9 mouse cellular contexts compared by ENCODE assay signal in the genomic region with DNA sequence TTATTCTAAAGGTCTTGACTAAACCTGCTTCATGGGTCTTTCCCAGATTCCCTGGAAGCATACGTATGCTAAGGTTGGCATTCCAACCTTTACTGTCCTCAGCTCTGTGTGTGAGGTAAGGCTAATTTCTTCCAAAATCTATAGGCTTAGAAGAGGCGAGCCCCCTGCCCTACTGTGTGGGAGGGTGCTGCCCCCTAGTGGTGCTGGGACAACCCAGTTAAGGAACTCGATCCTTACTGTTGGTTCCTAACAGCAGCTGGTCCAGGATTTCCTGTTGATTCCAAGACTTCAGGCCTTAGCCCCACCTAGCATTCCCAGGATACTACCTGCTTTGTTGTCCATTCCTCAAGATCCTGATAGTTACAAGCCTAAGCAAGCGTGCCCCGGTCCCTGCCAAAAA. TPM values are rescaled to one million over a fixed set of nuclear protein-coding genes. Genes with fewer than 3 reads are reported as not detected.
DNase-seq lines count a peak whose midpoint lies in the region; ATAC-seq and TF ChIP-seq lines count a peak whose summit lies in the region.
"Had no signal": no experiment of that assay in that cellular context is flagged by ENCODE, and none has a peak within 500 bp of the region (broad histone marks: within the 10 kb centered on the region; RNA-seq: fewer than 3 reads in every experiment).

No protein-coding gene starts in this region.

- WGBS in heart, adult 2 months: 15% methylated on average over 5 of the region's 5 CpGs
- 16% methylated on average over 5 of the region's 5 CpGs for WGBS in heart, embryonic 12.5 days
- 16% methylated on average over 5 of the region's 5 CpGs for WGBS in heart, embryonic 10.5 days

- H3K27ac ChIP-seq in heart, adult 2 months: no peak overlapping the region
- no peak overlapping the region for H3K27ac ChIP-seq in heart, embryonic 12.5 days (ENCODE audit: poor library complexity, severe bottlenecking)
- no peak overlapping the region for H3K27ac ChIP-seq in cortical plate, adult 2 months (ENCODE audit: insufficient read depth, low read length)
- no peak overlapping the region for H3K27ac ChIP-seq in heart, embryonic 10.5 days
- H3K27ac ChIP-seq: macrophage had no signal

- DNase-seq in heart, adult 2 months: peak; percentile 46 to 76
- DNase-seq in adipocyte (ENCODE audit: low spot score): peak; percentile 65
- DNase-seq in heart, embryonic 10.5 days (ENCODE audit: low spot score): peak; percentile 90
- DNase-seq in layer of hippocampus, postnatal 10 days (ENCODE audit: low spot score in 2 of 2): peak; percentile 85 to 90
- DNase-seq in testis, postnatal 10 days (ENCODE audit: low spot score): peak; percentile 91

- H3K4me2 ChIP-seq in heart, embryonic 12.5 days: no peak overlapping the region

- no peaks in the 10 kb centered on the region for H3K4me1 ChIP-seq in heart, adult 2 months (ENCODE audit: control insufficient read depth, insufficient read depth, low read length)
- peaks cover 20% of the 10 kb centered on the region for H3K4me1 ChIP-seq in heart, embryonic 12.5 days (replicated peaks)
- H3K4me1 ChIP-seq in cortical plate, adult 2 months (ENCODE audit: control insufficient read depth, insufficient read depth, low read length): peaks cover 3% of the 10 kb centered on the region; the same call in 1 of the 2 replicates
- H3K4me1 ChIP-seq in heart, embryonic 10.5 days: peaks cover 32% of the 10 kb centered on the region

- TF ChIP-seq POLR2A in heart, adult 2 months (IDR thresholded peaks at IDR 0.05; ENCODE audit: insufficient read depth, low read depth, low read length): no peak
- TF ChIP-seq POLR2A in cortical plate, adult 2 months (IDR thresholded peaks at IDR 0.05; ENCODE audit: extremely low read depth, insufficient read depth, low read length): no peak

- no peak overlapping the region for H3K9ac ChIP-seq in heart, adult 2 months (ENCODE audit: low read depth, low read length)
- no peak overlapping the region for H3K9ac ChIP-seq in heart, embryonic 12.5 days

- H3K36me3 ChIP-seq in heart, adult 2 months (ENCODE audit: control insufficient read depth, insufficient read depth, low read length): no peaks in the 10 kb centered on the region
- no peaks in the 10 kb centered on the region for H3K36me3 ChIP-seq in heart, embryonic 12.5 days
- H3K36me3 ChIP-seq in heart, embryonic 10.5 days: no peaks in the 10 kb centered on the region

- TF ChIP-seq EP300 in heart, adult 2 months (IDR thresholded peaks at IDR 0.05; ENCODE audit: insufficient read depth, low read depth, low read length): 0 out of 2 replicates have a peak, but pooled peaks have one; percentile 34

- H3K79me2 ChIP-seq in heart, adult 2 months (replicated peaks; ENCODE audit: control insufficient read depth, insufficient read depth, low read length): no peaks in the 10 kb centered on the region

- no peak overlapping the region for H3K4me3 ChIP-seq in heart, adult 2 months
- H3K4me3 ChIP-seq in heart, embryonic 12.5 days: no peak overlapping the region
- H3K4me3 ChIP-seq in cortical plate, adult 2 months (ENCODE audit: insufficient read depth, low read length): no peak overlapping the region
- no peak overlapping the region for H3K4me3 ChIP-seq in heart, embryonic 10.5 days

- peak; percentile 99 for TF ChIP-seq CTCF in heart, adult 2 months (IDR thresholded peaks at IDR 0.05)
- TF ChIP-seq CTCF in cortical plate, adult 2 months (IDR thresholded peaks at IDR 0.05; ENCODE audit: extremely low read depth, insufficient read depth, low read length): peak; percentile 91

- H3K9me3 ChIP-seq in heart, embryonic 12.5 days (replicated peaks): no peaks in the 10 kb centered on the region
- H3K9me3 ChIP-seq in heart, embryonic 10.5 days: no peaks in the 10 kb centered on the region

- ATAC-seq in heart, embryonic 12.5 days (ENCODE audit: insufficient number of reproducible peaks, low FRiP score): no peak
- ATAC-seq in megakaryocyte progenitor cell, adult 5-6 weeks (replicated peaks; ENCODE audit: poor library complexity): peak; percentile 59

- peaks cover 29% of the 10 kb centered on the region for H3K27me3 ChIP-seq in heart, adult 2 months (ENCODE audit: control insufficient read depth, insufficient read depth, low read length)
- peaks cover 92% of the 10 kb centered on the region for H3K27me3 ChIP-seq in heart, embryonic 12.5 days (replicated peaks)
- H3K27me3 ChIP-seq in heart, embryonic 10.5 days (ENCODE audit: insufficient read depth, poor library complexity, severe bottlenecking): peaks cover 88% of the 10 kb centered on the region

- intact Hi-C loops in heart, adult 2 months (cut with DNase I): loop anchor here (1.0 kb wide), 1 partner anchor 105 kb away; no protein-coding TSS in a partner anchor

RNA-seq across cellular contexts. Expression of a gene that starts 2.8 kb away (rescaled TPM):
- total RNA-seq in heart, adult 2 months (2021): under 1 TPM; 0.10 to 0.18 TPM
- 0.51 and 0.94 TPM in 2 replicates for polyA plus RNA-seq in heart, adult 2 months (2012; rRNA removed)
- polyA plus RNA-seq in heart, embryonic 12.5 days (2016; fragmentation: Nextera tagmentation; extraction: Ambion mirVana): 0.12 and 0.15 TPM in 2 replicates
- polyA plus RNA-seq in cortical plate, adult 2 months (2012; rRNA removed): 72.7 and 76.2 TPM in 2 replicates
- polyA plus RNA-seq in heart, embryonic 10.5 days (2016; fragmentation: Nextera tagmentation; extraction: Ambion mirVana): 0.09 and 0.18 TPM in 2 replicates
- total RNA-seq in layer of hippocampus, postnatal 10 days (2021): 10 to 100 TPM; 33.9 to 37.5 TPM
- not detected in 2 replicates for total RNA-seq in megakaryocyte progenitor cell, adult 5-6 weeks (2015)
- total RNA-seq in megakaryocyte progenitor cell, adult 5-6 weeks (2017): not detected in 2 replicates
- polyA plus RNA-seq: macrophage had no signal

RNA-seq across cellular contexts. Expression of a gene that starts 55.7 kb away (rescaled TPM):
- total RNA-seq in heart, adult 2 months (2021): 1 to 10 TPM; 2.1 to 2.8 TPM
- polyA plus RNA-seq in heart, adult 2 months (2012; rRNA removed): 2.3 and 3.9 TPM in 2 replicates
- 3.9 and 4.6 TPM in 2 replicates for polyA plus RNA-seq in heart, embryonic 12.5 days (2016; fragmentation: Nextera tagmentation; extraction: Ambion mirVana)
- polyA plus RNA-seq in cortical plate, adult 2 months (2012; rRNA removed): 238 and 251 TPM in 2 replicates
- polyA plus RNA-seq in heart, embryonic 10.5 days (2016; fragmentation: Nextera tagmentation; extraction: Ambion mirVana): 3.0 and 3.8 TPM in 2 replicates
- total RNA-seq in layer of hippocampus, postnatal 10 days (2021): 100 to 1,000 TPM; 197 to 222 TPM
- total RNA-seq in megakaryocyte progenitor cell, adult 5-6 weeks (2015): not detected in 2 replicates
- total RNA-seq in megakaryocyte progenitor cell, adult 5-6 weeks (2017): not detected in 2 replicates

Comparison
In these comparisons a context has a peak if more than half of its experiments do, and no peak if none do; other contexts are left out.
1. RNA of a gene that starts 2.8 kb away (polyA plus RNA-seq): 72.7 to 76.2 TPM in cortical plate, adult 2 months; 0.51 to 0.94 TPM in heart, adult 2 months, 0.09 to 0.18 TPM in heart, embryonic 10.5 days and 0.12 to 0.15 TPM in heart, embryonic 12.5 days; every median in the first group is over 10 times any median in the second.
2. RNA of a gene that starts 55.7 kb away (polyA plus RNA-seq): 238 to 251 TPM in cortical plate, adult 2 months; 3.9 to 4.6 TPM in heart, embryonic 12.5 days, 3.0 to 3.8 TPM in heart, embryonic 10.5 days and 2.3 to 3.9 TPM in heart, adult 2 months; every median in the first group is over 10 times any median in the second.
3. Peak in every context shown above with its lines, with median percentiles within 50 percentile points of each other: DNase-seq.